Mouse (Mus musculus) lung, adult 2 months (tissue): ENCODE results near the gene Map3k19. TPM values are rescaled to one million over a fixed set of nuclear protein-coding genes. Genes with fewer than 3 reads are reported as not detected.

Source experiments
- DNase-seq: peaks from one replicate; pipeline ENCODE4 v3.0.0; 2022
- H3K4me1 ChIP-seq: fragments of 200-500 bp; 2 replicates; pipeline ENCODE4 v1.6.1; 2011; ENCODE audit warnings: low read length; ENCODE audit not compliant: control insufficient read depth, insufficient read depth
- H3K4me3 ChIP-seq: fragments of 200-500 bp; replicated peaks from 2 replicates; pipeline ENCODE3; 2011; ENCODE audit warnings: low read depth, mild to moderate bottlenecking, control low read depth, low read length; ENCODE audit errors: extremely low read depth
- CTCF ChIP-seq: fragments of 200-500 bp; IDR thresholded peaks from 2 replicates; pipeline ENCODE4 v1.5.1; 2011; ENCODE audit warnings: mild to moderate bottlenecking, low read length, control low read depth; ENCODE audit not compliant: insufficient read depth
- POLR2A ChIP-seq: fragments of 200-500 bp; IDR thresholded peaks from 2 replicates; pipeline ENCODE4 v1.6.1; 2011; ENCODE audit warnings: low read depth, mild to moderate bottlenecking, control low read depth, low read length, borderline replicate concordance; ENCODE audit errors: extremely low read depth
- whole genome bisulfite sequencing: fragments of 180-500 bp; shearing (Covaris S2); methylation state at CpG from one replicate; pipeline ENCODE4 v1.1.7; 2018; 5-methylcytosine and 5-hydroxymethylcytosine counted together
- polyA plus RNA-seq: library from polyadenylated mRNA; depleted of rRNA; stranded (reverse); fragments of >200 nt; gene quantifications from 2 replicates; pipeline ENCODE4 v1.2.3, GENCODE M21; 2012; rRNA removed

Map3k19 gene
- polyA plus RNA-seq, result 1.7 and 2.7 TPM in 2 replicates

- no peak for TF ChIP-seq POLR2A
- no peak for TF ChIP-seq CTCF
- WGBS, result 63% methylated on average over 14 of the region's 14 CpGs
- Histone ChIP-seq H3K4me1 (no peaks in the 10 kb centered on the region), H3K4me3 (no peak within 1 kb of the TSS)
- peak; percentile 9 for DNase-seq
These were observed at the start of gene Map3k19 for GRCm38 (mm10) chr1:127854486-127855222. Map3k19 (minus strand) TSS chr1:127855031.

- no peak for DNase-seq
- TF ChIP-seq CTCF (no peak), POLR2A (no peak)
- Histone ChIP-seq H3K4me1 (no peaks in the 10 kb centered on the region), H3K4me3 (no peak overlapping the region)
- 51% methylated on average over 1 of the region's 1 CpGs for WGBS
These were observed 44.6 kb upstream of the Map3k19 start for GRCm38 (mm10) chr1:127899401-127899800.

GRCm38 (mm10) chr1:127869276-127869675 is 14.4 kb upstream of the Map3k19 start:
- Histone ChIP-seq H3K4me1 (peaks cover 2% of the 10 kb centered on the region; the same call in 1 of the 2 replicates), H3K4me3 (peak overlapping the region; percentile 74)
- 8% methylated on average over 8 of the region's 8 CpGs for WGBS
- TF ChIP-seq POLR2A (no peak), CTCF (no peak)
- DNase-seq, result no peak

GRCm38 (mm10) chr1:127868300-127869261 is 13.8 kb upstream of the Map3k19 start, which contains the start of gene Rab3gap1:
Rab3gap1 (plus strand) TSS chr1:127868773.
- peak; percentile 89 for DNase-seq
- WGBS, result 12% methylated on average over 47 of the region's 47 CpGs
- TF ChIP-seq POLR2A, result peak; percentile 95
- no peak for TF ChIP-seq CTCF
- Histone ChIP-seq H3K4me3 (peak within 1 kb of the TSS; percentile 74), H3K4me1 (peaks cover 2% of the 10 kb centered on the region; the same call in 1 of the 2 replicates)

- H3K4me3 ChIP-seq, result no peak overlapping the region
- DNase-seq, result no peak
- 76% methylated on average over 7 of the region's 7 CpGs for WGBS
- H3K4me1 ChIP-seq, result no peaks in the 10 kb centered on the region
- TF ChIP-seq CTCF, result no peak
- TF ChIP-seq POLR2A, result no peak
These were observed 9.0 kb upstream of the Map3k19 start for GRCm38 (mm10) chr1:127863806-127864205.

- no peaks in the 10 kb centered on the region for H3K4me1 ChIP-seq
- WGBS, result 77% methylated on average over 5 of the region's 5 CpGs
- no peak for DNase-seq
- no peak overlapping the region for H3K4me3 ChIP-seq
- no peak for TF ChIP-seq CTCF
- no peak for TF ChIP-seq POLR2A
These were observed 7.1 kb upstream of the Map3k19 start for GRCm38 (mm10) chr1:127861900-127862299.

- Histone ChIP-seq H3K4me1 (no peaks in the 10 kb centered on the region), H3K4me3 (no peak overlapping the region)
- TF ChIP-seq POLR2A (no peak), CTCF (no peak)
- DNase-seq, result no peak
- 93% methylated on average over 4 of the region's 4 CpGs for WGBS
These were observed 5.7 kb upstream of the Map3k19 start for GRCm38 (mm10) chr1:127860492-127860891.

GRCm38 (mm10) chr1:127859799-127860400 is 5.1 kb upstream of the Map3k19 start:
- H3K4me3 ChIP-seq, result no peak overlapping the region
- WGBS, result 58% methylated on average over 6 of the region's 6 CpGs

More at GRCm38 (mm10) chr1:127859799-127860400, 5.1 kb upstream of the Map3k19 start:
- TF ChIP-seq POLR2A (no peak), CTCF (no peak)
- H3K4me1 ChIP-seq, result no peaks in the 10 kb centered on the region
- DNase-seq, result no peak
